Mouse (Mus musculus) monocyte, adult 2 months (primary cell): ENCODE results near the gene Clip2.

ENCODE experiments used
- DNase-seq, 2 experiments: peaks; one replicate each; pipeline ENCODE4 v3.0.0; 2022; ENCODE audit warnings: low spot score in 2 of 2, low read depth in 1 of 2

The Clip2 gene

DNA sequence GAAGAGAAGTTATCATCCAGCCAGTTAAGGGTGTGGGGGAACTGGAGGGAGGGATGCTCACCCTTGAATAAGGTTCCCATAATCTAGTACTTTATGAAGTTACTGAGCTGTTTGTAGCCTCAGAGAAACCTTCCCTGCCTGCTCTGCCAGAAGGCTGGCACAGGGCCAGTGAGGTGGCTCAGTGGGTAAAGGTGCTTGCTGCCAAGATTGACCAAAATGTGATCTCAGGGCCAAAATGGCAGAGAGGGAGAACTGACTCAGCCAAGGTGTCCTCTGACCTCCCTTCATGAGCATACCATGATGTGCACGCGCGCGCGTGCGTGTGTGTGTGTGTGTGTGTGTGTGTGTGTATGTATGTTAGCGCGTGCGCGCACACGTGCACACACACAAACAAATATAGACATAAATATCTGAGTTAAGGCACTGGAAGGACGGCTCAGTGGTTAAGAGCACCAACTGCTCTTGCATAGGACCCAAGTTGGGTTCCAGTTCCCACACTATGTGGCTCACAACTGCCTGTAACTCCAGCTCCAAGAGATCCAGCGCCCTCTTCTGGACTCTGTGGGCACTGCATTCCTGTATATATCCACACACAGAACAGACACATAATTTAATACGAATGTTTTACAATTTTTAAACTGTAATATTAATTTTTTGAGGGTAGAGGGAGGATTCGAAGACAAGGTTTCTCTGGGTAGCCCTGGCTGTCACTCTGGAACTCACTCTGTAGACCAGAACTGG, 26.1 kb downstream of the Clip2 start:
- DNase-seq: no peak

DNA sequence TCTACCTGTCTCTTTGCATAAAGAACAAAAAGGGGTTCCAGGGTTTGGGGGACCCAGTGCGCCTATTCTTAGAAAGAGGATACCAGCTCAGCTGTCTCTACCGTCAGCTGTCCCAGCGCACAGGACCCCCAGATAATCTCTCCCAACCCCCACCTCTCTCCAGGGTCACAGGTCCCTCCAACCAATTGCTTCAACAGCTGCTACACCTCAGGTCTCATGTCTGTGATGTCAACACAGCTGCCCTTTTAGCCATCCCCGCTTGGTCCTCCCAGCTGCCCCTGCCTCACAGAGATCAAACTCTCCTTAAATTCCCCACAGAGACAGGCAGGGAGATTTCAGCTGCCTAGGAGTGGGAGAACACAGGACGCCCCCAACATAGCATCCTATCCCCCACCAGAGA, 28.5 kb downstream of the Clip2 start:
- DNase-seq: no peak

DNA sequence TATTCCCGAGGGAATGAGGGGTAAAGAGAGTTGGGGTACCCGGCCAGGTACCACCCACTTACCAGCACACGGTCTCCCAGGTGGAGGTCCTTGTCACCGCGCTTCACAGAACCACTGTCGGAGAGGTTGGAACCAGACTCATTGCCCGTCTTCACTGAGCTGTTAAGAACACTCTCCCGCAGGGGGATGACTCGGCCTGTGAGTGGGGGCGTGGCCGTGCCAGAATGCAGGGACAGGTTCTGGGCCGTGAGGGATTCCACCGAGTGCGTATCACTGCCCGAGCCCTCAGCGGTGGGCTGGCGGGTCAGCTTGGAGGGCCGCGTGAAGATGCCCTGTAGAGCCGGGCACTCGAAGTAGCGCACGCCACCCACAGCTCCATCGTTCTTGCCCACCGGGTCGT, 29.7 kb downstream of the Clip2 start:
- no peak for DNase-seq

DNA sequence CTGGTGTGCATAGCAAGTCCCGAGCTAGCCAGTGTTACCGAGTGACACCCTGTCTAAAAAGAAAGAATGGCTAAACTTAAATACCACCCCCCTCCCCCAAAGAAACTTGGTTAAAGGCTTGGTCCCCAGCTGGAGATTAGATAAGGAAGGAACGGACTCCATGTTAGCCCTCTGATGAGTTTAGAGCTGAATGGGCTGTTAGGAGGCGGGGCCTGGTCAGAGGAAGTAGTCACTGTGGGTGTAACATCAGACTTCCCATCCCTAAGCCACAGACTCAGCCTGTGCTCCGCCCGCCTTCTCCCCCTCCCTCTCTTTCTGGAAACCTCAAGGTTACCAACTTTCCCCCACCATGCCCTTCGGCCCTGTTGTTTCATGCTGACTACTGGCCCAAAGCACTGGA, 30.4 kb downstream of the Clip2 start:
- peak; percentile 25 to 33 for DNase-seq

DNA sequence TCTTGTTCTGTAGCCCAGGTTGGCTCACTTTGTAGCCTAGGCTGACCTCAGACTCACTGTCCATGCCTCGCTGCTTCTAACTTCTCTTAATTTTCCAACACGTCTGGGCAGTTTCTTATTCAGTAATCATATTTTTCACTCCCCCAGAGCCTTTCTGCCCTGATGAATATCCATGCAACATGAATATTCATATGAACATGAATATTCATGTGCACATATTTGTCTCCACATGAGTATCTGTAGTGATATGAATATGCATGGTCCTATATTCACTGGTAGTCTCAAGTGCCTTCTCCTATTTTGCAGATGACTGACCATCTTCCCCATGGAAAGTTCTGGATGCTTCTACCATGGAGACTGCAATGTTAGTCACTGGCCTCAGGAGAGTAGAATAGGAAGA, 31.1 kb downstream of the Clip2 start:
- no peak for DNase-seq

DNA sequence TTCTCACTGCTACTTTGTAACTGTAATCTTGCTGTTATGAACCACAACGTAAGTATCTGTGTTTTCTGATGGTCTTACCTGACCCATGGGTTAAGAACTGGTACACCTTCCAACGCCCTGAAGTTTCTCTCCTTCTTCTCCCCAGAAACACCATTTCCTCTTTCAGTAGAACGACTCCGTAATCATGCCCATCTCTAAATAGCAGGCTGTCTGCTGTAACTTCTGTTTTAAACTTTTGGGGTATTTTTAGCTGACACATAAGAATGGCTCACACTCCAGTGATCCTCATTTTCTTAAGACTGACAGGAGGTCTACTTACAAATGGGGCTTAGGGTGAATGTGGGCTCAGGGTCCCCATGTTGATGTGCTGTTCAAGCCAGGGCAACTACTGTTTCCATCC, 32.1 kb downstream of the Clip2 start:
- DNase-seq: no peak

- DNase-seq: no peak
Observed at GRCm38 (mm10) chr5:134519471-134519870, 32.8 kb downstream of the Clip2 start.

DNA sequence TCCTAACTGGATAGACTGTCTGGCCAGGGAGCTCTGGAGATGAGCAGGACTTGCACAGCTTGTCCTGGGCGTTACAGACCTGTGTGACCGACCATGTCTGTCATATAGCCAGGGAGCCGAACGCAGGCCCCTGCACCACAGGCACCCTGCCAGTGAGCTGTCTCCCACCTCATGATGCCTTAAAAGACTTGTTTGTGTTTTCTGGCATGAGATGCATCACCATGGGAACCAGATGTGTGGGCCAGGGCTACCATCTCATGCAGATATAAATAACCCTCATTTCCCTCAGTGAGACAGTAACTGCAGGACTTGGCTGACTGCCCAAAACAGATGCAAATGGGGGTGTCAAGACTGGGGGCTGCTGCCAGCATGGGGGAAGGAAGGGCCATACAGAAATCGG, 40.1 kb downstream of the Clip2 start:
- no peak for DNase-seq

GRCm38 (mm10) chr5:134510266-134510665, 42.0 kb downstream of the Clip2 start:
- DNase-seq: no peak

DNA sequence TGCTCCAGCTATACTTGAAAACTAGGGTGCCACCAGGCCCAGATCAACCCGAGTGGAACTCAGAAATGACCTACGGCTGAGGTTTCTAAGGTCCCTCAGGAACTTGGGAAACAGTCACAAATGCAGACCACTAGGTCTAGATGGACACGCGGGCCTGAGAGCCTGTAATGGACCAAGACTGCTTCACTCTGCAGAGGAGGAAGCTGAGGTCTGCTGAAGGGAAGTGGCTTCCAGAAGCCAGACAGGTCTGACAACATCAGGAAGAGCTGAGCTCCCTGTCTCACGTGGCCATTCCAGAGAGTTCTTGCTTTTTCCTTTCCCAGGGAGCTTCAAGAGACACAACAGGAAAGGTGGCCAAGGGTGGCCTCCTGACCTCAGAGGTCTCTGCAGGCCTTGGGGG, 43.3 kb downstream of the Clip2 start:
- no peak for DNase-seq

- no peak for DNase-seq
Observed at GRCm38 (mm10) chr5:134507859-134508399, 44.3 kb downstream of the Clip2 start.

- peak in 1 of 2 experiments; percentile 69 for DNase-seq
Observed at GRCm38 (mm10) chr5:134507307-134507706, 44.9 kb downstream of the Clip2 start.

DNA sequence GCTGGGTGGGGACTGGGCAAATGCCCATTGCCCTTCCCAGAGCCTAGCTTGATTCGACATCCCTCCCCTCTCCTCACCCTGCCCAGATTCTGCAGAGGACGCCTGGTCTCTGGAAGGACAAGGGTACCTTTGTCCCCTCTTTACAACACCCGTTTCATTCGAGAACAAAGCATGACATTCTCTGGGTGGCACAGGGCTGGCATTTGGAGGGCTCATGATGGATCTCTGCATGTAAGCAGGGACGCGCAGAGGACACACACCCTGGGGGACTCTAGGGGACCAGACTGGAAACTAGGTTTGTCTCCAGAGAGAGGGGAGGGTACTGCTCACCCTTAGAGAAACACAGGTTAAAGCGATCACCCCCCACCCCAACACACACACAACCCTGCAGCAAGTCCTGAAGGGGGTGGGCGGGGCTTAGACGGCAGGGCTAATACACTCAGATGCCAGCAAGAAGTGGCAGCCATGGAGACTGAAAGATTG, 46.4 kb downstream of the Clip2 start:
- DNase-seq: no peak

DNA sequence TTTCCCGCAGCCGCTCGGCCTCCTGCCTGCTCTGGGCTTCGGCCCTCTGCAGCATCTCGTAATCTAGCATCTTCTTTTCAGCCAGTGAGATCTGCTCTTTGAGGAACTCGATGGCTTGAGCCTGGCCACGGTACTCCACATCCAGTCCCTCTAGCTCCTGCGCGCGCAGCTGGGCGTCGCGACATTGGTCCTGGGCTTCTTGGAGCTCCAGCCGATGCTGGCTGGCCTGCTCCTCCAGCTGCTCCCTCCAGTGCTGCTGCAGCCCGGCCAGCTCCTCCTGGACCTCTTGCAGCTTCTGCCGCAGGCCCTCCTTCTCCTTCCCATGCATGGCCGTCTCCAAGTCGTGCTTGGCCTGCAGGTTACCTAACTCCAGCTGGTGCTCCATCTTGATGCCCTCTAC, 49.6 kb downstream of the Clip2 start:
- no peak for DNase-seq

- DNase-seq: no peak
Observed at GRCm38 (mm10) chr5:134501453-134501852, 50.8 kb downstream of the Clip2 start.

GRCm38 (mm10) chr5:134500681-134501080, 51.6 kb downstream of the Clip2 start:
- DNase-seq: no peak

DNA sequence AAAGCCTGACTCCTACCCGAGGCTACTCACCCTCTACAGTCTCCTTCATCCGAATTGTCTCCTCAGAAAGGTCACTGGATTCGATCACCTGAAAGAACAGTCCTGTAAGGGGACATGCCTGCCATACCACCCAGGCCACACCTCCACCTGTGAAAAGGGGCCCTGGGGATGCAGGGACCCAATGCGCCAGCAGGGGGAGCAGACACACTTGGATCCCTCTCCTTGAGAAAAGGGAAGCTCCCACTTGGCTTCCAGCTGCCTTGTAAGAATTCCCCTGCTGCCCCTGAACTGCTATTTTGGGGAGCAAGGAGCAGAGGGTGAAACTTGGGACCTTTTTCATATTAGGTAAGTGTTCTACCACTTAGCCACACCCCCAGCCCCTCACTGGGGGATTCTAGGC, 52.2 kb downstream of the Clip2 start:
- peak in 1 of 2 experiments; percentile 47 for DNase-seq

DNA sequence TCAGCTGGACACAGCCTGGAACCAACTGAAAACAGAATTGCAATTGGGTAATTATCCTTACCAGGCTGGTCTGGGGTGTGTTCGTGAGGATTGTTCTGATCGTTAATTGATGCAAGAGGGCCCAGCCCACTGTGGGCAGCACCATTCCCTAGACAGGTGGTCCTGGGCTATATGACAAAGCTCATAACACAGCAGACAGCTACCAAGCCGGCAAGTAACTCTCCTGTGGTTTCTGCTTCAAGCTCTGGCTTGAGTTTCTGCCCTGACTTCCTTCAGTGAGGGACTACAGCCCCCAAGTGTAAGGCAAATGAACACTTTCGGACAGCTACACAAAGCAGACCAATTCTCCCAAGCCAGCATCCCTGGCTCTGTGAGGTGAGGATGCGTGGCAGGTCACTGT, 55.2 kb downstream of the Clip2 start:
- no peak for DNase-seq

GRCm38 (mm10) chr5:134495796-134496195, 56.4 kb downstream of the Clip2 start:
- no peak for DNase-seq

- DNase-seq: peak; percentile 56 to 80
Observed at GRCm38 (mm10) chr5:134494142-134494541, 58.1 kb downstream of the Clip2 start.

GRCm38 (mm10) chr5:134492956-134493355, 59.3 kb downstream of the Clip2 start:
- no peak for DNase-seq

DNA sequence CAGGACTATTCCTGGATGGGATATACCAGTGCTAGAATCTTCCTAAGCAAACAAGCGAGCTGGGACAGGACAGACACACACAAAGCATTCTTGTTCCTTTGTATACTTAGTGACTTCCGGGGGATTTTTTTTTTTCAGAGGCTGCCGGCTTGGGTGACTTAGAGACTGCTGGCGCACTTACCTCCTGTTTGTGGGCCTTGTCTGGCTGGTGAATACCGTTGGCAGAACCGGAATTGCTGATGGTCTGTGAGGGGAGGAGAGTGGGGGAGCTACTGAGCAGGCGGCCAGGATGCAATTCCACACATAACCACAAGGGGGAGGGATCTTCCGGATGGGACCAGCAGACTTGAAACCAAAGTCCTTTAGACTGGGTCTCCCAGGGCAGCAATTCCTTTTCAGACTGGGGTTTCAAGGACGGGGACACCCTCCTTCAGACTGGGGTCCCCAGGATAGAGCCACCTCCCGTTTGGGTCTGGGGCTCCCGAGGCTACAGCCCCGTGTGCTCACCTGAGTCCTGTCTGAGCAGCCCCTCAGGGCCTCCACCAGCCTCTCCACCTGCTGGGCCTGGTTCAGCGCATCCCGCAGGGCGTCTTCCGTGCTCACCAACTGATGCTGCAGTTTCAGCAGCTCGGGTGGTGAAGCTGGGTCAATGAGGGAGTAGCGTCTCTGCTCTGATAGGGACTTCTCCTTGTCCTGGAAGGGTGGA, 60.4 kb downstream of the Clip2 start:
- DNase-seq: peak; percentile 63 to 70
